Mouse (Mus musculus): ENCODE measurements at regions not wholly inside any gene's neighbourhood (a gene's known extent, or its start where the extent isn't known, plus 50 kb on each side); places are given as distances from the start of the nearest gene placed in this dataset.

GRCm38 (mm10) chr2:30700471-30700870 lies 103.0 kb downstream of the 1700001O22Rik start:
- TF ChIP-seq TAL1 (IDR thresholded peaks at IDR 0.05; ENCODE audit: low read length), result no peak
- TF ChIP-seq GATA1 (IDR thresholded peaks at IDR 0.05; ENCODE audit: low read length), result no peak
